10 mouse cellular contexts compared by ENCODE assay signal in genomic region chr10:95725910-95726309, GRCm38 (mm10). TPM values are rescaled to one million over a fixed set of nuclear protein-coding genes. Genes with fewer than 3 reads are reported as not detected.
DNase-seq lines count a peak whose midpoint lies in the region; ATAC-seq and TF ChIP-seq lines count a peak whose summit lies in the region.
"Had no signal": no experiment of that assay in that cellular context is flagged by ENCODE, and none has a peak within 500 bp of the region (broad histone marks: within the 10 kb centered on the region; RNA-seq: fewer than 3 reads in every experiment).

No protein-coding gene starts in this region.

- peak; percentile 38 for DNase-seq in lung, embryonic 14.5 days
- DNase-seq in lung, postnatal 0 days (ENCODE audit: low spot score): no peak
- peak; percentile 89 for DNase-seq in cerebellum, adult 2 months
- DNase-seq in heart, adult 2 months: peak; percentile 65 to 69
- peak; percentile 91 for DNase-seq in kidney, postnatal 14 days
- peak; percentile 30 for DNase-seq in lung, postnatal 14 days
- no peak for DNase-seq in retina, postnatal 1 day

- H3K36me3 ChIP-seq in lung, embryonic 14.5 days (ENCODE audit: insufficient read depth): no peaks in the 10 kb centered on the region
- H3K36me3 ChIP-seq in lung, postnatal 0 days (ENCODE audit: insufficient read depth, low read length): no peaks in the 10 kb centered on the region
- no peaks in the 10 kb centered on the region for H3K36me3 ChIP-seq in heart, adult 2 months (ENCODE audit: control insufficient read depth, insufficient read depth, low read length)
- H3K36me3 ChIP-seq: G1E had no signal

- no peak overlapping the region for H3K4me3 ChIP-seq in lung, embryonic 14.5 days (ENCODE audit: low read depth, low read length)
- no peak overlapping the region for H3K4me3 ChIP-seq in lung, postnatal 0 days (ENCODE audit: low read depth, low read length)
- peak overlapping the region; percentile 5 for H3K4me3 ChIP-seq in cerebellum, adult 2 months (replicated peaks; ENCODE audit: insufficient read depth, low read depth, low read length)
- peak overlapping the region; percentile 23; the same call in 1 of the 2 replicates for H3K4me3 ChIP-seq in heart, adult 2 months

- peak overlapping the region; percentile 43; the same call in 1 of the 2 replicates for H3K27ac ChIP-seq in lung, embryonic 14.5 days (ENCODE audit: low read depth)
- H3K27ac ChIP-seq in lung, postnatal 0 days (ENCODE audit: low read length): no peak overlapping the region
- H3K27ac ChIP-seq in cerebellum, adult 2 months (ENCODE audit: insufficient read depth, low read length): 0 out of 2 replicates have a peak overlapping the region, but pooled peaks have one; percentile 6
- H3K27ac ChIP-seq in heart, adult 2 months: peak overlapping the region; percentile 70

- ATAC-seq in lung, embryonic 14.5 days (ENCODE audit: insufficient read depth): no peak
- ATAC-seq in lung, postnatal 0 days: no peak
- ATAC-seq in erythroblast, adult 5-6 weeks (replicated peaks; ENCODE audit: low FRiP score, poor library complexity, severe bottlenecking): no peak

- H3K9me3 ChIP-seq in lung, embryonic 14.5 days (ENCODE audit: low read depth, low read length): no peaks in the 10 kb centered on the region
- H3K9me3 ChIP-seq in lung, postnatal 0 days (ENCODE audit: low read length): no peaks in the 10 kb centered on the region
- H3K9me3 ChIP-seq: G1E had no signal

- no peak for TF ChIP-seq CTCF in lung, embryonic 14.5 days (IDR thresholded peaks at IDR 0.05; ENCODE audit: low read depth)
- no peak for TF ChIP-seq CTCF in lung, postnatal 0 days (IDR thresholded peaks at IDR 0.05)
- no peak for TF ChIP-seq CTCF in cerebellum, adult 2 months (IDR thresholded peaks at IDR 0.05; ENCODE audit: borderline replicate concordance, insufficient read depth, low read depth, low read length)
- TF ChIP-seq CTCF in heart, adult 2 months (IDR thresholded peaks at IDR 0.05): no peak

- H3K9ac ChIP-seq in lung, embryonic 14.5 days: no peak overlapping the region; the same call in 1 of the 2 replicates
- no peak overlapping the region for H3K9ac ChIP-seq in lung, postnatal 0 days (replicated peaks; ENCODE audit: low read depth)
- 0 out of 2 replicates have a peak overlapping the region, but pooled peaks have one; percentile 16 for H3K9ac ChIP-seq in heart, adult 2 months (ENCODE audit: low read depth, low read length)

- intact Hi-C loops in heart, adult 2 months (cut with DNase I): loop anchor here (5.0 kb wide), 1 partner anchor 164 kb away; the partner anchor contains the start of gene Nudt4

- no peaks in the 10 kb centered on the region for H3K79me2 ChIP-seq in heart, adult 2 months (replicated peaks; ENCODE audit: control insufficient read depth, insufficient read depth, low read length)

- no peaks in the 10 kb centered on the region for H3K27me3 ChIP-seq in lung, embryonic 14.5 days (ENCODE audit: insufficient read depth, low read length)
- no peaks in the 10 kb centered on the region for H3K27me3 ChIP-seq in lung, postnatal 0 days (replicated peaks; ENCODE audit: insufficient read depth, low read length)
- H3K27me3 ChIP-seq in cerebellum, adult 2 months (ENCODE audit: control insufficient read depth, insufficient read depth, low read length): no peaks in the 10 kb centered on the region
- H3K27me3 ChIP-seq in heart, adult 2 months (ENCODE audit: control insufficient read depth, insufficient read depth, low read length): no peaks in the 10 kb centered on the region

- WGBS in lung, embryonic 14.5 days: 36% methylated on average over 5 of the region's 5 CpGs
- WGBS in lung, postnatal 0 days: 34% methylated on average over 5 of the region's 5 CpGs
- WGBS in cerebellum, adult 2 months: 2% methylated on average over 5 of the region's 5 CpGs
- WGBS in heart, adult 2 months: 29% methylated on average over 5 of the region's 5 CpGs

- TF ChIP-seq POLR2A in cerebellum, adult 2 months (IDR thresholded peaks at IDR 0.05; ENCODE audit: borderline replicate concordance, insufficient read depth, low read length): no peak
- TF ChIP-seq POLR2A in heart, adult 2 months (IDR thresholded peaks at IDR 0.05; ENCODE audit: insufficient read depth, low read depth, low read length): no peak

- no peaks in the 10 kb centered on the region for H3K4me1 ChIP-seq in lung, embryonic 14.5 days (ENCODE audit: insufficient read depth)
- H3K4me1 ChIP-seq in lung, postnatal 0 days (ENCODE audit: insufficient read depth, low read depth, low read length): no peaks in the 10 kb centered on the region
- H3K4me1 ChIP-seq in cerebellum, adult 2 months (ENCODE audit: control insufficient read depth, insufficient read depth, low read length): peaks cover 8% of the 10 kb centered on the region; the same call in 1 of the 2 replicates
- peaks cover 9% of the 10 kb centered on the region for H3K4me1 ChIP-seq in heart, adult 2 months (ENCODE audit: control insufficient read depth, insufficient read depth, low read length)

- TF ChIP-seq EP300 in lung, postnatal 0 days (IDR thresholded peaks at IDR 0.05): no peak
- TF ChIP-seq EP300 in heart, adult 2 months (IDR thresholded peaks at IDR 0.05; ENCODE audit: insufficient read depth, low read depth, low read length): no peak

- H3K4me2 ChIP-seq in lung, embryonic 14.5 days: no peak overlapping the region
- H3K4me2 ChIP-seq in lung, postnatal 0 days (replicated peaks; ENCODE audit: low read depth, low read length): no peak overlapping the region

RNA-seq across cellular contexts. Expression of gene Anapc15-ps, which starts 52.7 kb away (rescaled TPM):
- polyA plus RNA-seq in lung, embryonic 14.5 days (2014; fragmentation: Nextera tagmentation; extraction: Ambion mirVana): not detected in 2 replicates
- not detected in 2 replicates for polyA plus RNA-seq in lung, postnatal 0 days (2015; fragmentation: Nextera tagmentation; extraction: Ambion mirVana)
- polyA plus RNA-seq in cerebellum, adult 2 months (2012; rRNA removed): 0.85 TPM in 1 of 2 replicates, not detected in the other
- total RNA-seq in heart, adult 2 months (2021): not detected
- polyA plus RNA-seq in heart, adult 2 months (2012; rRNA removed): not detected in 2 replicates
- not detected in 2 replicates for total RNA-seq in erythroblast, adult 5-6 weeks (2015; ENCODE audit: low replicate concordance)
- not detected in 2 replicates for total RNA-seq in erythroblast, adult 5-6 weeks (2017; ENCODE audit: low replicate concordance)
- polyA plus RNA-seq: G1E; neural tube, embryonic 11.5 days had no signal

Comparison
In these comparisons a context has a peak if more than half of its experiments do, and no peak if none do; other contexts are left out.
1. DNase-seq: peak in lung, embryonic 14.5 days (single experiment), cerebellum, adult 2 months (2 of 2), heart, adult 2 months (2 of 2), kidney, postnatal 14 days (single experiment) and lung, postnatal 14 days (single experiment); none in lung, postnatal 0 days (single experiment) and retina, postnatal 1 day (single experiment).
2. H3K4me3 ChIP-seq: peak in cerebellum, adult 2 months (single experiment) and heart, adult 2 months (single experiment); none in lung, embryonic 14.5 days (single experiment) and lung, postnatal 0 days (single experiment).